Mouse (Mus musculus) spleen, adult 2 months (tissue): Measurements from ENCODE around the gene Pbx2. TPM values are rescaled to one million over a fixed set of nuclear protein-coding genes. Genes with fewer than 3 reads are reported as not detected.

Experiments
- DNase-seq, 2 experiments: peaks; one replicate each; pipeline versions ENCODE4 v3.0.0 to v3.0.0-alpha.2; 2012 to 2021; ENCODE audit warnings: low spot score in 2 of 2, low read depth in 1 of 2
- H3K27ac ChIP-seq: fragments of 200-500 bp; 2 replicates; pipeline ENCODE4 v1.5.1; 2012; ENCODE audit warnings: low read length, inconsistent platforms; ENCODE audit not compliant: insufficient read depth
- H3K27me3 ChIP-seq: fragments of 200-500 bp; 2 replicates; pipeline ENCODE4 v1.6.1; 2012; ENCODE audit warnings: mild to moderate bottlenecking, moderate library complexity, low read length, inconsistent platforms; ENCODE audit not compliant: control insufficient read depth, insufficient read depth
- H3K36me3 ChIP-seq: fragments of 200-500 bp; 2 replicates; pipeline ENCODE4 v1.6.1; 2012; ENCODE audit warnings: mild to moderate bottlenecking, low read length, inconsistent platforms; ENCODE audit not compliant: control insufficient read depth, insufficient read depth
- H3K4me1 ChIP-seq: fragments of 200-500 bp; 2 replicates; pipeline ENCODE4 v1.6.1; 2011; ENCODE audit warnings: inconsistent platforms; ENCODE audit not compliant: control insufficient read depth, insufficient read depth, insufficient read length
- H3K4me3 ChIP-seq: fragments of 200-500 bp; 2 replicates; pipeline ENCODE4 v1.5.1; 2011; ENCODE audit warnings: mild to moderate bottlenecking, inconsistent platforms; ENCODE audit not compliant: insufficient read depth, insufficient read length; ENCODE audit errors: extremely low read depth
- CTCF ChIP-seq: fragments of 200-500 bp; IDR thresholded peaks from 2 replicates; pipeline ENCODE4 v1.5.1; 2011; ENCODE audit warnings: mild to moderate bottlenecking, inconsistent platforms; ENCODE audit not compliant: insufficient read depth, insufficient read length, insufficient replicate concordance; ENCODE audit errors: extremely low read depth
- POLR2A ChIP-seq: fragments of 200-500 bp; IDR thresholded peaks from 2 replicates; pipeline ENCODE4 v1.6.1; 2011; ENCODE audit warnings: low read depth, low read length, inconsistent platforms
- WGBS: fragments of 180-500 bp; shearing (Covaris S2); methylation state at CpG from one replicate; pipeline ENCODE4 v1.1.7; 2018; 5-methylcytosine and 5-hydroxymethylcytosine counted together
- polyA plus RNA-seq: library from polyadenylated mRNA; depleted of rRNA; stranded (reverse); fragments of >200 nt; gene quantifications from 2 replicates; pipeline ENCODE4 v1.2.3, GENCODE M21; 2012

The Pbx2 gene
- polyA plus RNA-seq, 1 experiment: 60.4 TPM

GRCm38 (mm10) chr17:34631647-34632046, 40.6 kb downstream of the Pbx2 start:
- H3K36me3 ChIP-seq: no peaks in the 10 kb centered on the region
- no peak for DNase-seq
- peak overlapping the region; percentile 16; the same call in 1 of the 2 replicates for H3K4me3 ChIP-seq
- peaks cover 12% of the 10 kb centered on the region; the same call in 1 of the 2 replicates for H3K27me3 ChIP-seq
- H3K27ac ChIP-seq: no peak overlapping the region
- WGBS: 39% methylated on average over 11 of the region's 12 CpGs
- peaks cover 19% of the 10 kb centered on the region for H3K4me1 ChIP-seq
- TF ChIP-seq CTCF: no peak
- no peak for TF ChIP-seq POLR2A

DNA sequence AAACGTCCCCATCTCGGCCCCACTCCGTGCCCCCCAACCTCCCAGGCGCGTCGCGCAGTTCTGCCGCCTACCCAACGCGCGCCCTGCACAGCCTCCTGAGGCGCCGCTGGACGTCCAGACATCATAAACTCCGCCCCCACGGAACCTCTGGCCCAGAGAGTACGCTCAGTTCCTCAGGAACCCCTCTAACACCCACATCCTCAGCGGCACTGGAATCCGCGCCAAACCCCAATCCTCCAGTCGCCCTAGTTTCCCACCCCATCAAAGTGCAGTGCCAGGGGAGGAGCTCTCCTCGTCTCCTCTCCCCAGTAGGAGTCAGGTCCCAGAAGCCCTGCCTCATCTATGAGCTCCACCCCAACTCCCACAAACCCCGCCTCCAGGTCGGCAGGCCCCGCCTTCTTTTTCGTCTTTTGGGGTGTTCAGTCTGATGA, 41.2 kb downstream of the Pbx2 start:
- WGBS: 4% methylated on average over 26 of the region's 26 CpGs
- H3K27me3 ChIP-seq: peaks cover 12% of the 10 kb centered on the region; the same call in 1 of the 2 replicates
- DNase-seq: peak in 1 of 2 experiments; percentile 48
- no peaks in the 10 kb centered on the region for H3K36me3 ChIP-seq
- TF ChIP-seq POLR2A: no peak; the same call in 1 of the 2 replicates
- TF ChIP-seq CTCF: no peak
- H3K4me1 ChIP-seq: peaks cover 17% of the 10 kb centered on the region
- H3K4me3 ChIP-seq: peak overlapping the region; percentile 34; the same call in 1 of the 2 replicates
- peak overlapping the region; percentile 58 for H3K27ac ChIP-seq

GRCm38 (mm10) chr17:34635671-34636070, 44.6 kb downstream of the Pbx2 start:
- Histone ChIP-seq H3K27me3 (peaks cover 8% of the 10 kb centered on the region; the same call in 1 of the 2 replicates), H3K36me3 (no peaks in the 10 kb centered on the region), H3K27ac (no peak overlapping the region), H3K4me3 (no peak overlapping the region), H3K4me1 (peaks cover 8% of the 10 kb centered on the region)
- no peak for TF ChIP-seq POLR2A
- no peak for TF ChIP-seq CTCF
- WGBS: 71% methylated on average over 2 of the region's 2 CpGs
- no peak for DNase-seq

GRCm38 (mm10) chr17:34637459-34637858, 46.4 kb downstream of the Pbx2 start:
- Histone ChIP-seq H3K27me3 (0 out of 2 replicates have a peak, but pooled peaks cover 2% of the 10 kb centered on the region), H3K4me3 (peak overlapping the region; percentile 34; the same call in 1 of the 2 replicates), H3K36me3 (no peaks in the 10 kb centered on the region), H3K27ac (peak overlapping the region; percentile 39), H3K4me1 (no peaks in the 10 kb centered on the region)
- no peak for TF ChIP-seq POLR2A
- no peak for TF ChIP-seq CTCF
- 66% methylated on average over 3 of the region's 3 CpGs for WGBS
- DNase-seq: no peak

- Histone ChIP-seq H3K4me1 (no peaks in the 10 kb centered on the region), H3K27ac (peak overlapping the region; percentile 29; the same call in 1 of the 2 replicates), H3K36me3 (no peaks in the 10 kb centered on the region), H3K27me3 (no peaks in the 10 kb centered on the region), H3K4me3 (no peak overlapping the region)
- 72% methylated on average over 7 of the region's 7 CpGs for WGBS
- DNase-seq: no peak
- no peak for TF ChIP-seq POLR2A
- TF ChIP-seq CTCF: no peak
Observed at GRCm38 (mm10) chr17:34639461-34640255, 48.6 kb downstream of the Pbx2 start.

GRCm38 (mm10) chr17:34640778-34641601, 49.9 kb downstream of the Pbx2 start:
- no peaks in the 10 kb centered on the region for H3K27me3 ChIP-seq
- H3K27ac ChIP-seq: no peak overlapping the region
- TF ChIP-seq POLR2A: no peak
- no peak for TF ChIP-seq CTCF
- no peaks in the 10 kb centered on the region for H3K36me3 ChIP-seq
- WGBS: 58% methylated on average over 11 of the region's 11 CpGs
- DNase-seq: no peak
- H3K4me1 ChIP-seq: no peaks in the 10 kb centered on the region
- H3K4me3 ChIP-seq: no peak overlapping the region

- TF ChIP-seq POLR2A: no peak
- no peak for TF ChIP-seq CTCF
- WGBS: 43% methylated on average over 3 of the region's 3 CpGs
- DNase-seq: no peak
- Histone ChIP-seq H3K4me3 (no peak overlapping the region), H3K36me3 (no peaks in the 10 kb centered on the region), H3K4me1 (no peaks in the 10 kb centered on the region), H3K27me3 (no peaks in the 10 kb centered on the region), H3K27ac (no peak overlapping the region)
Observed at GRCm38 (mm10) chr17:34641945-34642344, 50.9 kb downstream of the Pbx2 start.
